Mouse (Mus musculus): ENCODE data around the gene Ank3. TPM values are rescaled to one million over a fixed set of nuclear protein-coding genes. Genes with fewer than 3 reads are reported as not detected.

Gene Ank3
- polyA plus RNA-seq, 1 experiment from 2014 or later = 8.3 TPM

- no peaks in the 10 kb centered on the region for H3K27me3 ChIP-seq
- no peak overlapping the region for H3K27ac ChIP-seq (replicated peaks)
- H3K36me3 ChIP-seq (replicated peaks) = no peaks in the 10 kb centered on the region
- WGBS (ENCODE audit: insufficient replicate concordance) = 25% methylated on average over 1 of the region's 1 CpGs
- ATAC-seq (ENCODE audit: insufficient read depth) = no peak
- no peak overlapping the region for H3K4me3 ChIP-seq (replicated peaks)
- H3K4me2 ChIP-seq = no peak overlapping the region
- no peak overlapping the region for H3K9ac ChIP-seq
- H3K9me3 ChIP-seq (replicated peaks) = no peaks in the 10 kb centered on the region
- H3K4me1 ChIP-seq (replicated peaks) = no peaks in the 10 kb centered on the region
These were observed 271.9 kb downstream of the Ank3 start for GRCm38 (mm10) chr10:69670496-69670895.

- 35% methylated on average over 2 of the region's 2 CpGs for WGBS (ENCODE audit: insufficient replicate concordance)
- H3K9ac ChIP-seq = no peak overlapping the region
These were observed 272.4 kb downstream of the Ank3 start for GRCm38 (mm10) chr10:69670959-69671358.

GRCm38 (mm10) chr10:69671505-69671904 is 272.9 kb downstream of the Ank3 start:
- 56% methylated on average over 3 of the region's 3 CpGs for WGBS (ENCODE audit: insufficient replicate concordance)
- no peaks in the 10 kb centered on the region for H3K9me3 ChIP-seq (replicated peaks)
- H3K36me3 ChIP-seq (replicated peaks) = no peaks in the 10 kb centered on the region
- no peak overlapping the region for H3K9ac ChIP-seq
- no peak overlapping the region for H3K4me3 ChIP-seq (replicated peaks)
- no peak overlapping the region for H3K27ac ChIP-seq (replicated peaks)
- no peak for ATAC-seq (ENCODE audit: insufficient read depth)
- no peaks in the 10 kb centered on the region for H3K4me1 ChIP-seq (replicated peaks)
- H3K27me3 ChIP-seq = no peaks in the 10 kb centered on the region
- no peak overlapping the region for H3K4me2 ChIP-seq

More at GRCm38 (mm10) chr10:69670959-69671358, 272.4 kb downstream of the Ank3 start:
- no peak for ATAC-seq (ENCODE audit: insufficient read depth)
- Histone ChIP-seq H3K4me2 (no peak overlapping the region), H3K4me1 (replicated peaks) (no peaks in the 10 kb centered on the region), H3K9me3 (replicated peaks) (no peaks in the 10 kb centered on the region), H3K27ac (replicated peaks) (no peak overlapping the region), H3K27me3 (no peaks in the 10 kb centered on the region), H3K36me3 (replicated peaks) (no peaks in the 10 kb centered on the region), H3K4me3 (replicated peaks) (no peak overlapping the region)

- no peak for ATAC-seq (ENCODE audit: insufficient read depth)
- no peaks in the 10 kb centered on the region for H3K4me1 ChIP-seq (replicated peaks)
- H3K36me3 ChIP-seq (replicated peaks) = no peaks in the 10 kb centered on the region
- no peak overlapping the region for H3K27ac ChIP-seq (replicated peaks)
- H3K27me3 ChIP-seq = no peaks in the 10 kb centered on the region
- no peaks in the 10 kb centered on the region for H3K9me3 ChIP-seq (replicated peaks)
- no peak overlapping the region for H3K4me2 ChIP-seq
- H3K4me3 ChIP-seq (replicated peaks) = no peak overlapping the region
- no peak overlapping the region for H3K9ac ChIP-seq
These were observed 274.0 kb downstream of the Ank3 start for GRCm38 (mm10) chr10:69672545-69672944.

- H3K4me2 ChIP-seq = no peak overlapping the region
- whole genome bisulfite sequencing (ENCODE audit: insufficient replicate concordance) = 75% methylated on average over 15 of the region's 15 CpGs
- ATAC-seq (ENCODE audit: insufficient read depth) = no peak
- H3K9ac ChIP-seq = no peak overlapping the region
- H3K9me3 ChIP-seq (replicated peaks) = no peaks in the 10 kb centered on the region
- H3K4me3 ChIP-seq (replicated peaks) = no peak overlapping the region
- H3K36me3 ChIP-seq (replicated peaks) = no peaks in the 10 kb centered on the region
- H3K4me1 ChIP-seq (replicated peaks) = no peaks in the 10 kb centered on the region
- H3K27me3 ChIP-seq = no peaks in the 10 kb centered on the region
- no peak overlapping the region for H3K27ac ChIP-seq (replicated peaks)
These were observed 279.7 kb downstream of the Ank3 start for GRCm38 (mm10) chr10:69678230-69678629.

- Histone ChIP-seq H3K9me3 (replicated peaks) (no peaks in the 10 kb centered on the region), H3K4me2 (no peak overlapping the region), H3K4me3 (replicated peaks) (no peak overlapping the region), H3K27ac (replicated peaks) (no peak overlapping the region), H3K4me1 (replicated peaks) (no peaks in the 10 kb centered on the region), H3K27me3 (no peaks in the 10 kb centered on the region), H3K36me3 (replicated peaks) (no peaks in the 10 kb centered on the region), H3K9ac (no peak overlapping the region)
- no peak for ATAC-seq (ENCODE audit: insufficient read depth)
- 50% methylated on average over 1 of the region's 1 CpGs for WGBS (ENCODE audit: insufficient replicate concordance)
These were observed 287.8 kb downstream of the Ank3 start for GRCm38 (mm10) chr10:69686336-69686735.

GRCm38 (mm10) chr10:69689096-69689495 is 290.5 kb downstream of the Ank3 start:
- H3K4me3 ChIP-seq (replicated peaks) = no peak overlapping the region
- 73% methylated on average over 12 of the region's 12 CpGs for WGBS (ENCODE audit: insufficient replicate concordance)
- no peak overlapping the region for H3K27ac ChIP-seq (replicated peaks)
- ATAC-seq (ENCODE audit: insufficient read depth) = no peak
- no peak overlapping the region for H3K9ac ChIP-seq
- H3K4me2 ChIP-seq = no peak overlapping the region
- no peaks in the 10 kb centered on the region for H3K27me3 ChIP-seq
- H3K36me3 ChIP-seq (replicated peaks) = no peaks in the 10 kb centered on the region
- H3K9me3 ChIP-seq (replicated peaks) = no peaks in the 10 kb centered on the region
- H3K4me1 ChIP-seq (replicated peaks) = no peaks in the 10 kb centered on the region

- Histone ChIP-seq H3K36me3 (replicated peaks) (no peaks in the 10 kb centered on the region), H3K4me1 (replicated peaks) (no peaks in the 10 kb centered on the region), H3K4me2 (no peak overlapping the region), H3K9ac (no peak overlapping the region), H3K27ac (replicated peaks) (no peak overlapping the region), H3K4me3 (replicated peaks) (no peak overlapping the region), H3K27me3 (no peaks in the 10 kb centered on the region), H3K9me3 (replicated peaks) (no peaks in the 10 kb centered on the region)
- WGBS (ENCODE audit: insufficient replicate concordance) = 17% methylated on average over 12 of the region's 12 CpGs
- no peak for ATAC-seq (ENCODE audit: insufficient read depth)
These were observed 291.8 kb downstream of the Ank3 start for GRCm38 (mm10) chr10:69690131-69690960.

- Histone ChIP-seq H3K4me2 (no peak overlapping the region), H3K4me3 (replicated peaks) (no peak overlapping the region), H3K27ac (replicated peaks) (no peak overlapping the region), H3K27me3 (no peaks in the 10 kb centered on the region), H3K4me1 (replicated peaks) (no peaks in the 10 kb centered on the region), H3K9me3 (replicated peaks) (no peaks in the 10 kb centered on the region), H3K9ac (no peak overlapping the region), H3K36me3 (replicated peaks) (no peaks in the 10 kb centered on the region)
- 18% methylated on average over 6 of the region's 6 CpGs for WGBS (ENCODE audit: insufficient replicate concordance)
- no peak for ATAC-seq (ENCODE audit: insufficient read depth)
These were observed 292.4 kb downstream of the Ank3 start for GRCm38 (mm10) chr10:69690961-69691451.

- no peak overlapping the region for H3K27ac ChIP-seq (replicated peaks)
- H3K36me3 ChIP-seq (replicated peaks) = no peaks in the 10 kb centered on the region
- no peak for ATAC-seq (ENCODE audit: insufficient read depth)
- WGBS (ENCODE audit: insufficient replicate concordance) = 73% methylated on average over 9 of the region's 9 CpGs
- H3K27me3 ChIP-seq = no peaks in the 10 kb centered on the region
- no peak overlapping the region for H3K9ac ChIP-seq
- no peak overlapping the region for H3K4me2 ChIP-seq
- H3K9me3 ChIP-seq (replicated peaks) = no peaks in the 10 kb centered on the region
- no peak overlapping the region for H3K4me3 ChIP-seq (replicated peaks)
- H3K4me1 ChIP-seq (replicated peaks) = no peaks in the 10 kb centered on the region
These were observed 297.4 kb downstream of the Ank3 start for GRCm38 (mm10) chr10:69696019-69696418.

GRCm38 (mm10) chr10:69698699-69699098 is 300.1 kb downstream of the Ank3 start:
- no peak for ATAC-seq (ENCODE audit: insufficient read depth)
- Histone ChIP-seq H3K4me3 (replicated peaks) (no peak overlapping the region), H3K9me3 (replicated peaks) (no peaks in the 10 kb centered on the region), H3K27me3 (no peaks in the 10 kb centered on the region), H3K36me3 (replicated peaks) (no peaks in the 10 kb centered on the region), H3K27ac (replicated peaks) (no peak overlapping the region), H3K9ac (no peak overlapping the region), H3K4me1 (replicated peaks) (no peaks in the 10 kb centered on the region), H3K4me2 (no peak overlapping the region)
- WGBS (ENCODE audit: insufficient replicate concordance) = 46% methylated on average over 1 of the region's 1 CpGs

- H3K4me1 ChIP-seq (replicated peaks) = no peaks in the 10 kb centered on the region
- no peak overlapping the region for H3K4me2 ChIP-seq
- no peak for ATAC-seq (ENCODE audit: insufficient read depth)
- H3K36me3 ChIP-seq (replicated peaks) = no peaks in the 10 kb centered on the region
- H3K27ac ChIP-seq (replicated peaks) = no peak overlapping the region
- no peaks in the 10 kb centered on the region for H3K27me3 ChIP-seq
- H3K9me3 ChIP-seq (replicated peaks) = no peaks in the 10 kb centered on the region
- WGBS (ENCODE audit: insufficient replicate concordance) = 30% methylated on average over 4 of the region's 4 CpGs
- H3K4me3 ChIP-seq (replicated peaks) = no peak overlapping the region
- no peak overlapping the region for H3K9ac ChIP-seq
These were observed 302.7 kb downstream of the Ank3 start for GRCm38 (mm10) chr10:69701226-69701625.
